Mouse (Mus musculus) T-helper 17 cell (primary cell): ENCODE data around the gene Mrtfa.
"Not testable (repeated sequence)": the region's sequence is repeated elsewhere in the genome, so short reads cannot be mapped to it uniquely, and the experiment has no call there.

ENCODE experiments used
- in situ Hi-C, 2 experiments: fragments of 300-600 bp; cut with MboI, MseI; formaldehyde crosslinking; loops; 1 replicate in 1 of 2; 2 replicates in 1 of 2; pipeline ENCODE4 v1.15.1; 2025; ENCODE audit warnings: high pct_unique_total_duplicates in 2 of 2

The Mrtfa gene

GRCm38 (mm10) chr15:81190630-81191178 is at the start of gene Mrtfa:
Gene Mrtfa, minus strand, starts transcription at chr15:81190757.
- in situ Hi-C loops = no loop called here

GRCm38 (mm10) chr15:81239794-81240343 is 49.3 kb upstream of the Mrtfa start:
- in situ Hi-C loops = loop anchor here (10.0 kb wide), 2 partner anchors 335 to 1615 kb away; no protein-coding TSS in a partner anchor

GRCm38 (mm10) chr15:81239261-81239660 is 48.7 kb upstream of the Mrtfa start:
- in situ Hi-C loops = loop anchor here (10.0 kb wide), 2 partner anchors 336 to 1616 kb away; no protein-coding TSS in a partner anchor

GRCm38 (mm10) chr15:81237471-81237870 is 46.9 kb upstream of the Mrtfa start:
- in situ Hi-C loops = loop anchor here (10.0 kb wide), 2 partner anchors 337 to 1617 kb away; no protein-coding TSS in a partner anchor

- in situ Hi-C loops = loop anchor here (10.0 kb wide), 2 partner anchors 339 to 1619 kb away; no protein-coding TSS in a partner anchor
These were observed 45.5 kb upstream of the Mrtfa start for GRCm38 (mm10) chr15:81236062-81236461.

GRCm38 (mm10) chr15:81235086-81235920 is 44.7 kb upstream of the Mrtfa start, which contains the start of gene Mchr1:
Gene Mchr1, plus strand, starts transcription at chr15:81235499.
- in situ Hi-C loops = loop anchor here (10.0 kb wide), 2 partner anchors 339 to 1619 kb away; no protein-coding TSS in a partner anchor

GRCm38 (mm10) chr15:81231325-81231724 is 40.8 kb upstream of the Mrtfa start:
- in situ Hi-C loops = loop anchor here (10.0 kb wide), 2 partner anchors 343 to 1623 kb away; no protein-coding TSS in a partner anchor

- in situ Hi-C loops = loop anchor here (10.0 kb wide), 2 partner anchors 345 to 1625 kb away; no protein-coding TSS in a partner anchor
These were observed 39.2 kb upstream of the Mrtfa start for GRCm38 (mm10) chr15:81229791-81230190.

- in situ Hi-C loops = no loop called here
These were observed 37.7 kb upstream of the Mrtfa start for GRCm38 (mm10) chr15:81228258-81228657.

- in situ Hi-C loops = no loop called here
These were observed 36.7 kb upstream of the Mrtfa start for GRCm38 (mm10) chr15:81227275-81227674.

GRCm38 (mm10) chr15:81226796-81227195 is 36.2 kb upstream of the Mrtfa start:
- in situ Hi-C loops = no loop called here

- in situ Hi-C loops = no loop called here
These were observed 35.2 kb upstream of the Mrtfa start for GRCm38 (mm10) chr15:81225732-81226131.

- in situ Hi-C loops = no loop called here
These were observed 34.5 kb upstream of the Mrtfa start for GRCm38 (mm10) chr15:81225016-81225415.

- in situ Hi-C loops = no loop called here
These were observed 30.9 kb upstream of the Mrtfa start for GRCm38 (mm10) chr15:81221446-81221845.

GRCm38 (mm10) chr15:81220051-81220450 is 29.5 kb upstream of the Mrtfa start:
- in situ Hi-C loops = not testable (repeated sequence)

GRCm38 (mm10) chr15:81219054-81219453 is 28.5 kb upstream of the Mrtfa start:
- in situ Hi-C loops = no loop called here

- in situ Hi-C loops = no loop called here
These were observed 26.5 kb upstream of the Mrtfa start for GRCm38 (mm10) chr15:81216906-81217653.

GRCm38 (mm10) chr15:81212976-81213375 is 22.4 kb upstream of the Mrtfa start:
- in situ Hi-C loops = no loop called here

GRCm38 (mm10) chr15:81210496-81210895 is 19.9 kb upstream of the Mrtfa start:
- in situ Hi-C loops = no loop called here

GRCm38 (mm10) chr15:81202462-81202861 is 11.9 kb upstream of the Mrtfa start:
- in situ Hi-C loops = no loop called here

GRCm38 (mm10) chr15:81199372-81199959 is 8.9 kb upstream of the Mrtfa start:
- in situ Hi-C loops = loop anchor here (5.0 kb wide), 1 partner anchor 127 kb away; no protein-coding TSS in a partner anchor
